Mouse (Mus musculus) brain, embryonic 18.5 days (tissue): ENCODE measurements around the gene Ssxb9.
"Not testable (repeated sequence)": the region's sequence is repeated elsewhere in the genome, so short reads cannot be mapped to it uniquely, and the experiment has no call there.

Source experiments
- DNase-seq: peaks from one replicate; pipeline ENCODE4 v3.0.0-alpha.2; 2012; ENCODE audit warnings: low read depth, low spot score

The Ssxb9 gene

GRCm38 (mm10) chrX:8366678-8367077 is at the start of gene Ssxb9:
Gene Ssxb9, plus strand, starts transcription at chrX:8366978.
- not testable (repeated sequence) for DNase-seq

DNA sequence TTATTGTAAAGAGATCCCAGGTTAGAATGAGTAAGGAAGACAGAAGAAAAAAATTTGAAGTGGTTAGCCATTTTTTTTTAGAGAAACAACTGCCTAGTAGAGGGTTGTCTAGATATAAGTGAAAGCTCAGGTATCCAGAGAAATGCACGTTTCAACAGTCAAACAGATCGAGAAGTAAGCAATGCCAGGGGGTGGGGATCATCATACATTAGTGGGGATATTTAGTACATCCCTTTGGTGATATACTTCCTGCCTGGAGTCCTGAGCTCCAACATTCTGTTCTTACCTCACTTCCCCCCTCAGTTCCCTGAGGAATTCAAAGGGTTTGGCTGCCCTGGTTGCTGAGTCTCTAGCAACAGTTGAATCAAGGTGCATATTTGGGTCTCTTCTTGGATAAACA is 39.7 kb upstream of the Ssxb9 start, which contains the start of gene Ssxb10:
Ssxb10 (plus strand) TSS at position 301 of the 400 bp plus-strand sequence.
- DNase-seq: no peak

GRCm38 (mm10) chrX:8413005-8413404 is 46.2 kb downstream of the Ssxb9 start, which contains the start of gene Ssxb1:
Gene Ssxb1, plus strand, starts transcription at chrX:8413305.
- DNase-seq: not testable (repeated sequence)
